Mouse (Mus musculus) gastrocnemius, adult 2 months (tissue): ENCODE measurements at regions not wholly inside any gene's neighbourhood (a gene's known extent, or its start where the extent isn't known, plus 50 kb on each side); places are given as distances from the start of the nearest gene placed in this dataset.
A peak's percentile ranks its signal among the peaks of the same experiment; 100 is the strongest.

ENCODE experiments used
- DNase-seq: peaks from one replicate; pipeline ENCODE4 v3.0.0; 2022
- H3K27ac ChIP-seq: fragments of 200-600 bp; 2 replicates; pipeline ENCODE4 v1.8.1; 2022; ENCODE audit warnings: mild to moderate bottlenecking
- H3K4me3 ChIP-seq: fragments of 200-600 bp; 2 replicates; pipeline ENCODE4 v1.8.1; 2022; ENCODE audit warnings: mild to moderate bottlenecking, moderate library complexity
- CTCF ChIP-seq: fragments of 200-600 bp; IDR thresholded peaks from 2 replicates; pipeline ENCODE4 v1.8.1; 2022; ENCODE audit warnings: antibody characterized with exemption, mild to moderate bottlenecking, moderate library complexity
- intact Hi-C: fragments of 180-260 bp; cut with DNase I; formaldehyde crosslinking; loops from one replicate; pipeline ENCODE4 v1.15.1; 2025

- Histone ChIP-seq H3K4me3 (no peak overlapping the region), H3K27ac (no peak overlapping the region)
- intact Hi-C loops = no loop called here
- DNase-seq = no peak
- TF ChIP-seq CTCF = no peak
Observed at GRCm38 (mm10) chr10:118706020-118706419, 164.0 kb downstream of the Dyrk2 start.

GRCm38 (mm10) chr10:118709718-118710117 lies 160.3 kb downstream of the Dyrk2 start:
- no peak for DNase-seq
- TF ChIP-seq CTCF = no peak
- H3K4me3 ChIP-seq = no peak overlapping the region
- intact Hi-C loops = loop anchor here (5.0 kb wide), 3 partner anchors 62 to 158 kb away; no protein-coding TSS in a partner anchor
- H3K27ac ChIP-seq = peak overlapping the region; percentile 17; the same call in 1 of the 2 replicates

- no peak for TF ChIP-seq CTCF
- DNase-seq = no peak
- intact Hi-C loops = loop anchor here (5.0 kb wide), 3 partner anchors 64 to 156 kb away; no protein-coding TSS in a partner anchor
- Histone ChIP-seq H3K27ac (peak overlapping the region; percentile 83), H3K4me3 (peak overlapping the region; percentile 8; the same call in 1 of the 2 replicates)
Observed at GRCm38 (mm10) chr10:118711529-118711928, 158.5 kb downstream of the Dyrk2 start.

GRCm38 (mm10) chr10:118711951-118712350 lies 158.1 kb downstream of the Dyrk2 start:
- intact Hi-C loops = loop anchor here (5.0 kb wide), 3 partner anchors 65 to 155 kb away; no protein-coding TSS in a partner anchor
- Histone ChIP-seq H3K4me3 (peak overlapping the region; percentile 8; the same call in 1 of the 2 replicates), H3K27ac (peak overlapping the region; percentile 83)
- no peak for TF ChIP-seq CTCF
- DNase-seq = peak; percentile 60

GRCm38 (mm10) chr10:118712951-118713350 lies 157.1 kb downstream of the Dyrk2 start:
- peak overlapping the region; percentile 83; the same call in 1 of the 2 replicates for H3K27ac ChIP-seq
- DNase-seq = no peak
- H3K4me3 ChIP-seq = no peak overlapping the region
- intact Hi-C loops = loop anchor here (5.0 kb wide), 3 partner anchors 66 to 154 kb away; no protein-coding TSS in a partner anchor
- TF ChIP-seq CTCF = no peak

- peak; percentile 26 for DNase-seq
- intact Hi-C loops = loop anchor here (5.0 kb wide), 3 partner anchors 67 to 153 kb away; no protein-coding TSS in a partner anchor
- H3K27ac ChIP-seq = peak overlapping the region; percentile 58; the same call in 1 of the 2 replicates
- TF ChIP-seq CTCF = no peak
- H3K4me3 ChIP-seq = peak overlapping the region; percentile 34
Observed at GRCm38 (mm10) chr10:118714179-118714581, 155.8 kb downstream of the Dyrk2 start.

GRCm38 (mm10) chr10:118714595-118714994 lies 155.4 kb downstream of the Dyrk2 start:
- TF ChIP-seq CTCF = no peak
- Histone ChIP-seq H3K4me3 (peak overlapping the region; percentile 34), H3K27ac (peak overlapping the region; percentile 58)
- intact Hi-C loops = loop anchor here (5.0 kb wide), 3 partner anchors 67 to 153 kb away; no protein-coding TSS in a partner anchor
- no peak for DNase-seq

GRCm38 (mm10) chr10:118720630-118721029 lies 149.4 kb downstream of the Dyrk2 start:
- DNase-seq = no peak
- H3K4me3 ChIP-seq = no peak overlapping the region
- intact Hi-C loops = no loop called here
- TF ChIP-seq CTCF = no peak
- peak overlapping the region; percentile 28; the same call in 1 of the 2 replicates for H3K27ac ChIP-seq

GRCm38 (mm10) chr10:118722132-118722551 lies 147.9 kb downstream of the Dyrk2 start:
- DNase-seq = peak; percentile 39
- Histone ChIP-seq H3K4me3 (peak overlapping the region; percentile 23), H3K27ac (peak overlapping the region; percentile 85)
- intact Hi-C loops = no loop called here
- no peak for TF ChIP-seq CTCF

- intact Hi-C loops = no loop called here
- no peak for TF ChIP-seq CTCF
- Histone ChIP-seq H3K4me3 (peak overlapping the region; percentile 23), H3K27ac (peak overlapping the region; percentile 85)
- DNase-seq = no peak
Observed at GRCm38 (mm10) chr10:118722671-118723070, 147.3 kb downstream of the Dyrk2 start.

GRCm38 (mm10) chr10:118736093-118736492 lies 133.9 kb downstream of the Dyrk2 start:
- no peak overlapping the region for H3K27ac ChIP-seq
- H3K4me3 ChIP-seq = no peak overlapping the region
- no peak for DNase-seq
- intact Hi-C loops = no loop called here
- TF ChIP-seq CTCF = no peak

GRCm38 (mm10) chr10:118737064-118737463 lies 132.9 kb downstream of the Dyrk2 start:
- no peak for DNase-seq
- no peak for TF ChIP-seq CTCF
- Histone ChIP-seq H3K4me3 (no peak overlapping the region), H3K27ac (no peak overlapping the region)
- intact Hi-C loops = no loop called here

- intact Hi-C loops = no loop called here
- DNase-seq = no peak
- TF ChIP-seq CTCF = no peak
- Histone ChIP-seq H3K4me3 (no peak overlapping the region), H3K27ac (no peak overlapping the region)
Observed at GRCm38 (mm10) chr10:118739849-118740481, 130.0 kb downstream of the Dyrk2 start.
